Mouse (Mus musculus) heart, embryonic 16.5 days (tissue): ENCODE measurements around the gene H3f3a. TPM values are rescaled to one million over a fixed set of nuclear protein-coding genes. Genes with fewer than 3 reads are reported as not detected.

Source experiments
- ATAC-seq: fragments of 200-750 bp; cut with Nextera tagmentation; replicated peaks from 2 replicates; pipeline ENCODE4 v1.8.0; 2017; ENCODE audit warnings: moderate number of reproducible peaks; ENCODE audit not compliant: insufficient read depth, low FRiP score; ENCODE audit errors: extremely low read depth
- H3K27ac ChIP-seq: fragments of 300-500 bp; sonication (generic); 2 replicates; pipeline ENCODE4 v1.5.1; 2014; ENCODE audit warnings: mild to moderate bottlenecking, low read length, control low read depth, moderate library complexity
- H3K27me3 ChIP-seq: fragments of 300-500 bp; sonication (generic); 2 replicates; pipeline ENCODE4 v1.6.1; 2014; ENCODE audit warnings: low read length, mixed read lengths; ENCODE audit not compliant: control insufficient read depth, insufficient read depth
- H3K36me3 ChIP-seq: fragments of 300-500 bp; sonication (generic); 2 replicates; pipeline ENCODE4 v1.6.1; 2014; ENCODE audit not compliant: control insufficient read depth, insufficient read depth
- H3K4me1 ChIP-seq: fragments of 300-500 bp; sonication (generic); 2 replicates; pipeline ENCODE4 v1.6.1; 2014; ENCODE audit warnings: low read length, mixed read lengths; ENCODE audit not compliant: control insufficient read depth, insufficient read depth
- H3K4me2 ChIP-seq: fragments of 300-500 bp; sonication (generic); 2 replicates; pipeline ENCODE4 v1.6.1; 2014; ENCODE audit warnings: low read depth, mild to moderate bottlenecking, control low read depth, low read length
- H3K4me3 ChIP-seq: fragments of 300-500 bp; sonication (generic); 2 replicates; pipeline ENCODE4 v1.5.1; 2014; ENCODE audit warnings: mild to moderate bottlenecking, control low read depth, low read length
- H3K9ac ChIP-seq: fragments of 300-500 bp; sonication (generic); 2 replicates; pipeline ENCODE4 v1.6.1; 2014; ENCODE audit warnings: low read length, control low read depth
- H3K9me3 ChIP-seq: fragments of 300-500 bp; sonication (generic); replicated peaks from 2 replicates; pipeline ENCODE4 v1.6.1; 2016; ENCODE audit warnings: low read length; ENCODE audit not compliant: control insufficient read depth
- WGBS: fragments of 180-500 bp; shearing (Covaris S2); extraction: QIAGEN DNeasy Blood & Tissue Kit; methylation state at CpG from one replicate; pipeline ENCODE4 v1.1.7; 2014; 5-methylcytosine and 5-hydroxymethylcytosine counted together
- polyA plus RNA-seq: library from polyadenylated mRNA; unstranded; fragments of >200 nt; fragmentation: Nextera tagmentation; extraction: Ambion mirVana; gene quantifications from 2 replicates; pipeline ENCODE4 v1.2.1, GENCODE M21; 2015

Gene H3f3a
- polyA plus RNA-seq, 1 experiment from 2014 or later = 1,475 TPM

- Histone ChIP-seq H3K4me3 (no peak overlapping the region), H3K27me3 (no peaks in the 10 kb centered on the region), H3K9ac (no peak overlapping the region), H3K9me3 (no peaks in the 10 kb centered on the region), H3K36me3 (no peaks in the 10 kb centered on the region), H3K4me1 (peaks cover 9% of the 10 kb centered on the region), H3K27ac (no peak overlapping the region), H3K4me2 (no peak overlapping the region)
- WGBS = 81% methylated on average over 5 of the region's 5 CpGs
- ATAC-seq = no peak
Observed at GRCm38 (mm10) chr1:180781250-180781649, 32.5 kb downstream of the H3f3a start.

DNA sequence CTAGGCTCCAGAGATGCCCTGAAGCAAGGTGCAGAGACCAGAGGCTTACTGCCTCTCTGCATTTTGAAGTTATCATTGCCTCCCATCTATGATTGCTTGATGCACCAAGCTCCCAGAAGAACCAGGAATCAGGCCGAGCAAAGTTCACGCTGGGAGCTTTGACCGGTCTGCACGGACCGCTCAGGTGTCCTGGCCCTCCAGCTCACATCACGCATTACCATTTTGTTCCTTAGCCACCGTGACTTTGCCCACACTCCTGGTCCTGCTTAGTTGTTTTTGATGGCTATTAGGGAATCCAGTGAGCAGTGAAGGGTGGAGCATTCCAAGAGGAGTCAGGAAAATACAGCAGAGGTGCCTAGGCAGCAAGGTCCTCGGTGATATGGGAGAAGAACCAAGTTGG is 33.5 kb downstream of the H3f3a start:
- no peak for ATAC-seq
- no peak overlapping the region for H3K4me3 ChIP-seq
- H3K27ac ChIP-seq = no peak overlapping the region
- H3K4me2 ChIP-seq = no peak overlapping the region
- H3K27me3 ChIP-seq = no peaks in the 10 kb centered on the region
- H3K9me3 ChIP-seq = no peaks in the 10 kb centered on the region
- H3K9ac ChIP-seq = no peak overlapping the region
- 88% methylated on average over 8 of the region's 8 CpGs for WGBS
- H3K4me1 ChIP-seq = peaks cover 16% of the 10 kb centered on the region
- H3K36me3 ChIP-seq = no peaks in the 10 kb centered on the region

- no peaks in the 10 kb centered on the region for H3K36me3 ChIP-seq
- H3K9me3 ChIP-seq = peaks cover 4% of the 10 kb centered on the region
- H3K27me3 ChIP-seq = no peaks in the 10 kb centered on the region
- ATAC-seq = no peak
- no peak overlapping the region; the same call in 1 of the 2 replicates for H3K9ac ChIP-seq
- peaks cover 16% of the 10 kb centered on the region for H3K4me1 ChIP-seq
- no peak overlapping the region for H3K4me3 ChIP-seq
- H3K27ac ChIP-seq = no peak overlapping the region
- peak overlapping the region; percentile 95 for H3K4me2 ChIP-seq
- WGBS = 79% methylated on average over 10 of the region's 10 CpGs
Observed at GRCm38 (mm10) chr1:180778941-180779340, 34.8 kb downstream of the H3f3a start.

- Histone ChIP-seq H3K4me2 (peak overlapping the region; percentile 95), H3K9ac (peak overlapping the region; percentile 95), H3K27ac (peak overlapping the region; percentile 99), H3K4me3 (peak overlapping the region; percentile 81), H3K36me3 (no peaks in the 10 kb centered on the region), H3K9me3 (peaks cover 4% of the 10 kb centered on the region), H3K4me1 (peaks cover 16% of the 10 kb centered on the region), H3K27me3 (no peaks in the 10 kb centered on the region)
- WGBS = 5% methylated on average over 13 of the region's 13 CpGs
- peak; percentile 30 for ATAC-seq
Observed at GRCm38 (mm10) chr1:180778403-180778754, 35.4 kb downstream of the H3f3a start.

- peak; percentile 87 for ATAC-seq
- Histone ChIP-seq H3K9ac (peak overlapping the region; percentile 95), H3K4me3 (peak overlapping the region; percentile 81), H3K9me3 (peaks cover 4% of the 10 kb centered on the region), H3K27ac (peak overlapping the region; percentile 99), H3K4me2 (peak overlapping the region; percentile 95), H3K36me3 (no peaks in the 10 kb centered on the region), H3K27me3 (no peaks in the 10 kb centered on the region), H3K4me1 (peaks cover 15% of the 10 kb centered on the region)
- WGBS = under 1% methylated on average over 56 of the region's 56 CpGs
Observed at GRCm38 (mm10) chr1:180777660-180778402, 35.9 kb downstream of the H3f3a start.

GRCm38 (mm10) chr1:180777289-180777659 is 36.5 kb downstream of the H3f3a start:
- peak; percentile 16 for ATAC-seq
- peak overlapping the region; percentile 95 for H3K4me2 ChIP-seq
- H3K27me3 ChIP-seq = no peaks in the 10 kb centered on the region
- H3K36me3 ChIP-seq = no peaks in the 10 kb centered on the region
- H3K9ac ChIP-seq = peak overlapping the region; percentile 95
- H3K27ac ChIP-seq = peak overlapping the region; percentile 99
- peaks cover 15% of the 10 kb centered on the region for H3K4me1 ChIP-seq
- peak overlapping the region; percentile 81 for H3K4me3 ChIP-seq
- WGBS = 9% methylated on average over 10 of the region's 10 CpGs
- H3K9me3 ChIP-seq = peaks cover 5% of the 10 kb centered on the region

GRCm38 (mm10) chr1:180776494-180776893 is 37.2 kb downstream of the H3f3a start:
- H3K9ac ChIP-seq = no peak overlapping the region
- H3K27me3 ChIP-seq = no peaks in the 10 kb centered on the region
- no peaks in the 10 kb centered on the region for H3K36me3 ChIP-seq
- H3K4me1 ChIP-seq = peaks cover 15% of the 10 kb centered on the region
- no peak overlapping the region for H3K27ac ChIP-seq
- H3K9me3 ChIP-seq = peaks cover 6% of the 10 kb centered on the region
- H3K4me3 ChIP-seq = no peak overlapping the region
- no peak for ATAC-seq
- H3K4me2 ChIP-seq = no peak overlapping the region
- 81% methylated on average over 6 of the region's 6 CpGs for WGBS

GRCm38 (mm10) chr1:180775849-180776493 is 37.8 kb downstream of the H3f3a start:
- no peaks in the 10 kb centered on the region for H3K36me3 ChIP-seq
- 34% methylated on average over 6 of the region's 6 CpGs for WGBS
- no peak overlapping the region for H3K9ac ChIP-seq
- H3K4me3 ChIP-seq = no peak overlapping the region
- H3K4me2 ChIP-seq = no peak overlapping the region
- peaks cover 6% of the 10 kb centered on the region for H3K9me3 ChIP-seq
- H3K4me1 ChIP-seq = peaks cover 15% of the 10 kb centered on the region
- no peaks in the 10 kb centered on the region for H3K27me3 ChIP-seq
- H3K27ac ChIP-seq = no peak overlapping the region
- ATAC-seq = no peak

- Histone ChIP-seq H3K4me3 (no peak overlapping the region), H3K36me3 (no peaks in the 10 kb centered on the region), H3K9me3 (peaks cover 6% of the 10 kb centered on the region), H3K4me1 (peaks cover 15% of the 10 kb centered on the region), H3K4me2 (no peak overlapping the region), H3K27ac (no peak overlapping the region), H3K9ac (no peak overlapping the region), H3K27me3 (no peaks in the 10 kb centered on the region)
- 67% methylated on average over 10 of the region's 10 CpGs for WGBS
- no peak for ATAC-seq
Observed at GRCm38 (mm10) chr1:180775317-180775716, 38.4 kb downstream of the H3f3a start.
